ENCODE assay signal across 22 mouse cellular contexts in the genomic region with DNA sequence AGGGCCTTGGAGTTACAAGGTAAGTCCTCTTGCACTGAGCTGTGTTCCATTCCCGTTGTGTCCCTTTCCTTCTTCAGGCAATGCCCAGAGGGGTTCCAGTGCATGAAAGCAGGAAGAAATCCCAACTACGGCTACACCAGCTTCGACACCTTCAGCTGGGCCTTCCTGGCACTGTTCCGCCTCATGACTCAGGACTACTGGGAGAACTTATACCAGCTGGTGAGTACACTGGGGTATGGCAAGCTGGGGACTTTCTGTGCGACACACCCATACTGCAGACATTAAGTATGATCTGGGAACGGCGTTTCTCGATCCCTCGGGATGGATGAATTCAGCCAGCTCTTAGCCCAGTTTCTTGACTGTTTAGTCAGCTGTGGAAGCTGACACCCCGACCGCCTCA.
DNase-seq lines count a peak whose midpoint lies in the region; ATAC-seq lines count a peak whose summit lies in the region.
"Had no signal": no experiment of that assay in that cellular context is flagged by ENCODE, and none has a peak within 500 bp of the region (broad histone marks: within the 10 kb centered on the region; RNA-seq: fewer than 3 reads in every experiment).

No protein-coding gene starts in this region.

- H3K27ac ChIP-seq in embryonic facial prominence, embryonic 13.5 days = no peak overlapping the region
- no peak overlapping the region for H3K27ac ChIP-seq in embryonic facial prominence, embryonic 10.5 days (replicated peaks)
- H3K27ac ChIP-seq: embryonic facial prominence, embryonic 12.5 days; hindbrain, embryonic 13.5 days; liver, embryonic 14.5 days; midbrain, embryonic 12.5 days; neural tube, embryonic 13.5 days had no signal

- H3K4me1 ChIP-seq in embryonic facial prominence, embryonic 13.5 days = 0 out of 2 replicates have a peak, but pooled peaks cover 3% of the 10 kb centered on the region
- peaks cover 19% of the 10 kb centered on the region for H3K4me1 ChIP-seq in embryonic facial prominence, embryonic 10.5 days
- H3K4me1 ChIP-seq: neural tube, embryonic 13.5 days had no signal

- no peaks in the 10 kb centered on the region for H3K36me3 ChIP-seq in embryonic facial prominence, embryonic 13.5 days
- peaks cover 10% of the 10 kb centered on the region for H3K36me3 ChIP-seq in embryonic facial prominence, embryonic 10.5 days (replicated peaks)
- H3K36me3 ChIP-seq: embryonic facial prominence, embryonic 12.5 days had no signal

- intact Hi-C loops in left cerebral cortex, postnatal 4 days (cut with DNase I) = no loop called here

- H3K9me3 ChIP-seq in embryonic facial prominence, embryonic 13.5 days = no peaks in the 10 kb centered on the region
- no peaks in the 10 kb centered on the region for H3K9me3 ChIP-seq in embryonic facial prominence, embryonic 10.5 days
- H3K9me3 ChIP-seq: embryonic facial prominence, embryonic 12.5 days; hindbrain, embryonic 13.5 days; midbrain, embryonic 12.5 days; neural tube, embryonic 13.5 days had no signal

- WGBS in embryonic facial prominence, embryonic 13.5 days = 73% methylated on average over 11 of the region's 11 CpGs
- 74% methylated on average over 11 of the region's 11 CpGs for WGBS in embryonic facial prominence, embryonic 10.5 days

- no peak for DNase-seq in embryonic facial prominence, embryonic 10.5 days (ENCODE audit: low spot score)
- peak; percentile 42 for DNase-seq in left cerebral cortex, adult 11 months (ENCODE audit: low spot score)
- no peak for DNase-seq in left cerebral cortex, postnatal 4 days
- peak; percentile 38 to 47 for DNase-seq in layer of hippocampus, postnatal 36 days
- peak; percentile 50 to 67 for DNase-seq in right cerebral cortex, postnatal 36 days (ENCODE audit: low spot score in 2 of 2)
- DNase-seq in spleen, adult 18-20 months = no peak
- no peak for DNase-seq in kidney, adult 11 months
- DNase-seq: adrenal gland, adult 8-10 months; cerebellum, adult 9-11 months; gastrocnemius, postnatal 36 days; kidney, adult 9 months; kidney, postnatal 25 days; thymus, postnatal 25 days had no signal

- 0 out of 2 replicates have a peak overlapping the region, but pooled peaks have one; percentile 2 for H3K9ac ChIP-seq in embryonic facial prominence, embryonic 13.5 days
- H3K9ac ChIP-seq: embryonic facial prominence, embryonic 12.5 days; hindbrain, embryonic 13.5 days; liver, embryonic 14.5 days; midbrain, embryonic 12.5 days; neural tube, embryonic 13.5 days had no signal

- H3K4me3 ChIP-seq in embryonic facial prominence, embryonic 13.5 days = no peak overlapping the region
- H3K4me3 ChIP-seq in embryonic facial prominence, embryonic 10.5 days = no peak overlapping the region
- H3K4me3 ChIP-seq: embryonic facial prominence, embryonic 12.5 days; hindbrain, embryonic 13.5 days; midbrain, embryonic 12.5 days; neural tube, embryonic 13.5 days had no signal

- ATAC-seq in embryonic facial prominence, embryonic 13.5 days (ENCODE audit: insufficient number of reproducible peaks, insufficient read depth, low FRiP score, low TSS enrichment, low read depth) = no peak
- ATAC-seq: forebrain, embryonic 16.5 days; inflammation-experienced regulatory T-cells, adult 6 months; Patski had no signal

- H3K27me3 ChIP-seq in embryonic facial prominence, embryonic 13.5 days = no peaks in the 10 kb centered on the region
- no peaks in the 10 kb centered on the region for H3K27me3 ChIP-seq in embryonic facial prominence, embryonic 10.5 days (replicated peaks; ENCODE audit: low read depth, poor library complexity, severe bottlenecking)
- H3K27me3 ChIP-seq: embryonic facial prominence, embryonic 12.5 days; hindbrain, embryonic 13.5 days; midbrain, embryonic 12.5 days; neural tube, embryonic 13.5 days; Patski had no signal

- H3K4me2 ChIP-seq in embryonic facial prominence, embryonic 13.5 days = no peak overlapping the region
- H3K4me2 ChIP-seq: embryonic facial prominence, embryonic 12.5 days; hindbrain, embryonic 13.5 days; midbrain, embryonic 12.5 days; neural tube, embryonic 13.5 days had no signal

Comparison
In these comparisons a context has a peak if more than half of its experiments do, and no peak if none do; other contexts are left out.
1. DNase-seq: peak in left cerebral cortex, adult 11 months (single experiment), layer of hippocampus, postnatal 36 days (2 of 2) and right cerebral cortex, postnatal 36 days (2 of 2); none in embryonic facial prominence, embryonic 10.5 days (single experiment), left cerebral cortex, postnatal 4 days (single experiment), spleen, adult 18-20 months (0 of 2) and kidney, adult 11 months (single experiment).